Mouse (Mus musculus) cerebellum, adult 2 months (tissue): ENCODE results near the gene Cacna2d2.

Experiments used
- CTCF ChIP-seq: fragments of 200-500 bp; IDR thresholded peaks from 2 replicates; pipeline ENCODE4 v1.5.1; 2011; ENCODE audit warnings: low read depth, mild to moderate bottlenecking, control low read depth, low read length, moderate library complexity, borderline replicate concordance; ENCODE audit not compliant: insufficient read depth
- POLR2A ChIP-seq: fragments of 200-500 bp; IDR thresholded peaks from 2 replicates; pipeline ENCODE4 v1.6.1; 2011; ENCODE audit warnings: low read length, control low read depth, borderline replicate concordance; ENCODE audit not compliant: insufficient read depth

- no peak for TF ChIP-seq CTCF
- TF ChIP-seq POLR2A = no peak
Measured at GRCm38 (mm10) chr9:107486507-107487225, 87.3 kb downstream of the Cacna2d2 start.
